Comparison of ENCODE assay signal across 19 mouse cellular contexts in genomic region chr17:44090916-44091315, GRCm38 (mm10).
"Had no signal": no experiment of that assay in that cellular context is flagged by ENCODE, and none has a peak within 500 bp of the region (broad histone marks: within the 10 kb centered on the region; RNA-seq: fewer than 3 reads in every experiment).

No protein-coding gene starts in this region.

- H3K4me1 ChIP-seq: limb, embryonic 12.5 days; limb, embryonic 15.5 days; midbrain, embryonic 13.5 days; stomach, embryonic 15.5 days had no signal

- H3K4me2 ChIP-seq: limb, embryonic 12.5 days; limb, embryonic 15.5 days; liver, embryonic 11.5 days; lung, embryonic 14.5 days; midbrain, embryonic 13.5 days; stomach, embryonic 15.5 days had no signal

- H3K9ac ChIP-seq: limb, embryonic 12.5 days; limb, embryonic 15.5 days; liver, embryonic 14.5 days; liver, postnatal 0 days; lung, embryonic 14.5 days; midbrain, embryonic 13.5 days; stomach, embryonic 15.5 days had no signal

- DNase-seq: kidney, postnatal 25 days; left cerebral cortex, postnatal 4 days; liver, postnatal 0 days; lung, embryonic 14.5 days; right cerebral cortex, postnatal 4 days; thymus, adult 2 months; thymus, postnatal 14 days; thymus, postnatal 4 days had no signal

- H3K4me3 ChIP-seq: layer of hippocampus, adult 2 months; limb, embryonic 12.5 days; limb, embryonic 15.5 days; midbrain, embryonic 13.5 days; stomach, embryonic 15.5 days had no signal

- H3K36me3 ChIP-seq: limb, embryonic 12.5 days; limb, embryonic 15.5 days; stomach, embryonic 15.5 days had no signal

- ATAC-seq: liver, postnatal 0 days; lung, postnatal 0 days; midbrain, embryonic 13.5 days; midbrain, embryonic 16.5 days had no signal

- H3K27me3 ChIP-seq: limb, embryonic 15.5 days; midbrain, embryonic 13.5 days; stomach, embryonic 15.5 days had no signal

- H3K9me3 ChIP-seq: limb, embryonic 12.5 days; limb, embryonic 15.5 days; midbrain, embryonic 13.5 days; stomach, embryonic 15.5 days had no signal

- H3K27ac ChIP-seq: kidney, postnatal 0 days; layer of hippocampus, adult 2 months; limb, embryonic 12.5 days; limb, embryonic 15.5 days; liver, embryonic 14.5 days; macrophage; midbrain, embryonic 13.5 days; stomach, embryonic 15.5 days had no signal
